Comparison of ENCODE assay signal across 27 mouse cellular contexts in the genomic region with DNA sequence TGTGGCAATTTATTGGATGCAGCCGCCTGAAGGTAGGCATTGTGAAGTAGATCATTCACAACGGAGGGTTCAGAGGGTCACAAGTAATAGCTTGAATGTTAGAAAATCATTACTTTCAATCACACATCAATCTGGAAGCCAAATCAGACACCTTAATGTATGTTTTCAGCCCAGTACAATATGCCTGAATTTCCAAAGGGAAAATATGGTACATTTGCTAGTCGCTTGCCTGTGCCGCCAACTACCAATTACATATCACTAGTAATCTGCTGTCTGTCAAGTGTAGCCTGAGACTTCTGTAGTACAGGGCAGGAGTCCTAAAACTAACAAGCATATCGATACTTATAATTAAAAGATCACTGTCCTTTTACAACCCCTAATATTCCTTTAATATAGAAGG. TPM values are rescaled to one million over a fixed set of nuclear protein-coding genes. Genes with fewer than 3 reads are reported as not detected.
DNase-seq lines count a peak whose midpoint lies in the region; ATAC-seq and TF ChIP-seq lines count a peak whose summit lies in the region.
"Had no signal": no experiment of that assay in that cellular context is flagged by ENCODE, and none has a peak within 500 bp of the region (broad histone marks: within the 10 kb centered on the region; RNA-seq: fewer than 3 reads in every experiment).

No protein-coding gene starts in this region.

- intact Hi-C loops in left cerebral cortex, postnatal 14 days (cut with DNase I): no loop called here

- H3K27ac ChIP-seq in forebrain, embryonic 15.5 days (replicated peaks): no peak overlapping the region
- H3K27ac ChIP-seq in forebrain, embryonic 13.5 days: no peak overlapping the region
- peak overlapping the region; percentile 24; the same call in 1 of the 2 replicates for H3K27ac ChIP-seq in neural tube, embryonic 13.5 days (replicated peaks)
- H3K27ac ChIP-seq in neural tube, embryonic 15.5 days (replicated peaks): no peak overlapping the region
- no peak overlapping the region for H3K27ac ChIP-seq in forebrain, postnatal 0 days (ENCODE audit: low read depth, low read length)
- H3K27ac ChIP-seq: embryonic facial prominence, embryonic 10.5 days; embryonic facial prominence, embryonic 13.5 days; gastrocnemius, adult 2 months; hindbrain, embryonic 12.5 days; hindbrain, postnatal 0 days had no signal

- H3K4me1 ChIP-seq in forebrain, embryonic 15.5 days: peaks cover 17% of the 10 kb centered on the region
- peaks cover 12% of the 10 kb centered on the region for H3K4me1 ChIP-seq in forebrain, embryonic 13.5 days
- H3K4me1 ChIP-seq in neural tube, embryonic 13.5 days (replicated peaks): peaks cover 39% of the 10 kb centered on the region
- H3K4me1 ChIP-seq in neural tube, embryonic 15.5 days: peaks cover 24% of the 10 kb centered on the region
- peaks cover 3% of the 10 kb centered on the region; the same call in 1 of the 2 replicates for H3K4me1 ChIP-seq in forebrain, postnatal 0 days (ENCODE audit: insufficient read depth)

- no peak overlapping the region for H3K9ac ChIP-seq in forebrain, embryonic 15.5 days (replicated peaks)
- no peak overlapping the region for H3K9ac ChIP-seq in forebrain, embryonic 13.5 days
- H3K9ac ChIP-seq in neural tube, embryonic 13.5 days: no peak overlapping the region
- H3K9ac ChIP-seq in neural tube, embryonic 15.5 days (replicated peaks): no peak overlapping the region
- no peak overlapping the region for H3K9ac ChIP-seq in forebrain, postnatal 0 days
- H3K9ac ChIP-seq: embryonic facial prominence, embryonic 13.5 days; hindbrain, embryonic 12.5 days had no signal

- WGBS in forebrain, embryonic 15.5 days: 74% methylated on average over 5 of the region's 5 CpGs
- WGBS in forebrain, embryonic 13.5 days: 81% methylated on average over 5 of the region's 5 CpGs
- WGBS in neural tube, embryonic 13.5 days: 54% methylated on average over 5 of the region's 5 CpGs
- 51% methylated on average over 5 of the region's 5 CpGs for WGBS in neural tube, embryonic 15.5 days
- 74% methylated on average over 5 of the region's 5 CpGs for WGBS in forebrain, postnatal 0 days

- DNase-seq in forebrain, postnatal 0 days: no peak
- DNase-seq in left cerebral cortex, postnatal 14 days (ENCODE audit: low spot score in 2 of 2): no peak
- DNase-seq: adrenal gland, adult 2 months; adrenal gland, postnatal 14 days; cerebellum, adult 11-12 months; cerebellum, adult 8-10 months; cerebellum, postnatal 10 days; cerebellum, postnatal 36 days; embryo, embryonic 11 days; gastrocnemius, adult 2 months; gastrocnemius, postnatal 14 days; heart, adult 11 months had no signal

- no peak overlapping the region for H3K4me2 ChIP-seq in forebrain, embryonic 15.5 days (replicated peaks)
- no peak overlapping the region for H3K4me2 ChIP-seq in forebrain, embryonic 13.5 days
- no peak overlapping the region for H3K4me2 ChIP-seq in neural tube, embryonic 13.5 days
- no peak overlapping the region for H3K4me2 ChIP-seq in neural tube, embryonic 15.5 days
- no peak overlapping the region for H3K4me2 ChIP-seq in forebrain, postnatal 0 days (ENCODE audit: low read depth)
- H3K4me2 ChIP-seq: embryonic facial prominence, embryonic 13.5 days; heart, embryonic 11.5 days; hindbrain, embryonic 12.5 days had no signal

- no peaks in the 10 kb centered on the region for H3K9me3 ChIP-seq in forebrain, embryonic 15.5 days
- no peaks in the 10 kb centered on the region for H3K9me3 ChIP-seq in forebrain, embryonic 13.5 days (replicated peaks)
- no peaks in the 10 kb centered on the region for H3K9me3 ChIP-seq in neural tube, embryonic 13.5 days
- no peaks in the 10 kb centered on the region for H3K9me3 ChIP-seq in neural tube, embryonic 15.5 days (replicated peaks)
- no peaks in the 10 kb centered on the region for H3K9me3 ChIP-seq in forebrain, postnatal 0 days (ENCODE audit: low read length)
- H3K9me3 ChIP-seq: embryonic facial prominence, embryonic 10.5 days; embryonic facial prominence, embryonic 13.5 days; hindbrain, embryonic 12.5 days had no signal

- no peaks in the 10 kb centered on the region for H3K27me3 ChIP-seq in forebrain, embryonic 15.5 days
- no peaks in the 10 kb centered on the region for H3K27me3 ChIP-seq in forebrain, embryonic 13.5 days
- no peaks in the 10 kb centered on the region for H3K27me3 ChIP-seq in neural tube, embryonic 13.5 days
- no peaks in the 10 kb centered on the region for H3K27me3 ChIP-seq in neural tube, embryonic 15.5 days (replicated peaks)
- no peaks in the 10 kb centered on the region for H3K27me3 ChIP-seq in forebrain, postnatal 0 days (ENCODE audit: insufficient read depth, low read length)
- H3K27me3 ChIP-seq: embryonic facial prominence, embryonic 13.5 days; hindbrain, embryonic 12.5 days had no signal

- no peaks in the 10 kb centered on the region for H3K36me3 ChIP-seq in forebrain, embryonic 15.5 days
- H3K36me3 ChIP-seq in forebrain, embryonic 13.5 days (ENCODE audit: poor library complexity, severe bottlenecking): no peaks in the 10 kb centered on the region
- peaks cover 6% of the 10 kb centered on the region; the same call in 1 of the 2 replicates for H3K36me3 ChIP-seq in neural tube, embryonic 13.5 days
- 0 out of 2 replicates have a peak, but pooled peaks cover 4% of the 10 kb centered on the region for H3K36me3 ChIP-seq in neural tube, embryonic 15.5 days
- no peaks in the 10 kb centered on the region; the same call in 1 of the 2 replicates for H3K36me3 ChIP-seq in forebrain, postnatal 0 days (ENCODE audit: insufficient read depth)
- H3K36me3 ChIP-seq: embryonic facial prominence, embryonic 10.5 days; embryonic facial prominence, embryonic 13.5 days; hindbrain, embryonic 12.5 days had no signal

- no peak for TF ChIP-seq CTCF in forebrain, postnatal 0 days (IDR thresholded peaks at IDR 0.05; ENCODE audit: low read depth)

- H3K4me3 ChIP-seq in forebrain, embryonic 15.5 days: no peak overlapping the region
- no peak overlapping the region for H3K4me3 ChIP-seq in forebrain, embryonic 13.5 days
- H3K4me3 ChIP-seq in neural tube, embryonic 13.5 days: no peak overlapping the region
- no peak overlapping the region for H3K4me3 ChIP-seq in neural tube, embryonic 15.5 days (replicated peaks)
- no peak overlapping the region for H3K4me3 ChIP-seq in forebrain, postnatal 0 days (ENCODE audit: low read depth, low read length)
- H3K4me3 ChIP-seq: embryonic facial prominence, embryonic 10.5 days; embryonic facial prominence, embryonic 13.5 days; erythroblast, embryonic 14.5 days; gastrocnemius, adult 2 months; hindbrain, embryonic 12.5 days had no signal

- 0 out of 2 replicates have a peak, but pooled peaks have one; percentile 14 for ATAC-seq in forebrain, embryonic 15.5 days (replicated peaks)
- ATAC-seq in forebrain, embryonic 13.5 days: no peak
- no peak for ATAC-seq in neural tube, embryonic 13.5 days (ENCODE audit: low read depth)
- no peak for ATAC-seq in neural tube, embryonic 15.5 days (ENCODE audit: low FRiP score)
- peak; percentile 42; the same call in 1 of the 2 replicates for ATAC-seq in forebrain, postnatal 0 days
- ATAC-seq: CD4-positive, CD25-positive, alpha-beta regulatory T cell, adult 4 months; hindbrain, postnatal 0 days; inflammation-experienced regulatory T-cells, adult 6 months; intestine, embryonic 16.5 days had no signal

RNA-seq across cellular contexts. Expression of gene Rab3c, which starts 47.4 kb away (rescaled TPM):
- 122 and 128 TPM in 2 replicates for polyA plus RNA-seq in forebrain, embryonic 15.5 days (2015; fragmentation: Nextera tagmentation; extraction: Ambion mirVana)
- 87.2 and 89.1 TPM in 2 replicates for polyA plus RNA-seq in forebrain, embryonic 13.5 days (2015; fragmentation: Nextera tagmentation; extraction: Ambion mirVana)
- 174 and 176 TPM in 2 replicates for polyA plus RNA-seq in neural tube, embryonic 13.5 days (2015; fragmentation: Nextera tagmentation; extraction: Ambion mirVana)
- 174 and 215 TPM in 2 replicates for polyA plus RNA-seq in neural tube, embryonic 15.5 days (2015; fragmentation: Nextera tagmentation; extraction: Ambion mirVana)
- 110 and 130 TPM in 2 replicates for total RNA-seq in forebrain, postnatal 0 days (2014; rRNA removed)
- polyA plus RNA-seq in forebrain, postnatal 0 days (2015; fragmentation: Nextera tagmentation; extraction: Ambion mirVana): 59.1 and 106 TPM in 2 replicates
- 100 to 1,000 TPM; 182 to 193 TPM for total RNA-seq in left cerebral cortex, postnatal 14 days (2021)
- total RNA-seq: gastrocnemius, adult 2 months; hematopoietic stem cell, adult 5-6 weeks; MEL had no signal
- polyA plus RNA-seq: erythroblast, embryonic 14.5 days; inflammation-experienced regulatory T-cells, adult 6 months had no signal

Comparison
In these comparisons a context has a peak if more than half of its experiments do, and no peak if none do; other contexts are left out.
1. ATAC-seq: peak in forebrain, embryonic 15.5 days (single experiment) and forebrain, postnatal 0 days (single experiment); none in forebrain, embryonic 13.5 days (single experiment), neural tube, embryonic 13.5 days (single experiment) and neural tube, embryonic 15.5 days (single experiment).